Mouse (Mus musculus) megakaryocyte, embryonic 14.5 days (primary cell): ENCODE data around the gene Ccdc43.

Experiments used
- FLI1 ChIP-seq: IDR thresholded peaks from 2 replicates; pipeline ENCODE4 v1.6.1; 2012; ENCODE audit warnings: low read length, inconsistent platforms, mixed read lengths
- GATA1 ChIP-seq: IDR thresholded peaks from 3 replicates; pipeline ENCODE4 v1.6.1; 2012; ENCODE audit warnings: mixed read lengths, low read length, inconsistent platforms, borderline replicate concordance

DNA sequence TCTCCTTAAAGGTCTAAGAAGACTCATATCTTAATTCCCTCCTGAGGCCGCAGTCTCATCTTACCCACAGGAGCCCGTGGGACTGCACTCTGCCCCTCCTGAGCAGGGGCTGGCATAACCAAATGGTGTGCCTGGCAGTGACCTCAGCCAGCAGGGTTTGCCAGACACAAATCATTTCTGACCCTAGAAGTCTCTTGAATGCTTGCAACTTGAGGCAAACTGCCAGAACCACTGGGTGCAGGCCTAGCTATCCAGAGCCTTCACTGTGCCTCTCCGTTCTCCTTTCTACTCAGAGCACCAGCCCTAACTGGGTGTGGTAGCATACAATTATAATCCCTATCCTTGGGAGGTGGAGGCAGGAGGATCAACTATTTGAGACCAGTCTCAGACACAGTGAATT, 47.2 kb upstream of the Ccdc43 start:
- TF ChIP-seq GATA1, result no peak
- no peak for TF ChIP-seq FLI1
